Mouse (Mus musculus): ENCODE data around the gene Sp3.

GRCm38 (mm10) chr2:73019371-73020146 is 39.3 kb upstream of the Sp3 start:
- TF ChIP-seq CTCF (IDR thresholded peaks at IDR 0.05; ENCODE audit: low read depth) (no peak), EP300 (IDR thresholded peaks at IDR 0.05; ENCODE audit: low read depth) (no peak)

Measured in heart, postnatal 0 days (tissue).